Mouse (Mus musculus) layer of hippocampus, postnatal 10 days (tissue): Measurements from ENCODE around the gene Nes. TPM values are rescaled to one million over a fixed set of nuclear protein-coding genes. Genes with fewer than 3 reads are reported as not detected.
A peak's percentile ranks its signal among the peaks of the same experiment; 100 is the strongest.

Source experiments
- DNase-seq, 2 experiments: peaks; one replicate each; pipeline ENCODE4 v3.0.0; 2021; ENCODE audit warnings: low spot score in 2 of 2
- total RNA-seq, 2 experiments: library from RNA; stranded (reverse); gene quantifications; 2 replicates each; pipeline ENCODE4 v1.2.3; 2021

Nes gene
- total RNA-seq, 2 experiments from 2014 or later, result 14.7 to 18.5 TPM

DNA sequence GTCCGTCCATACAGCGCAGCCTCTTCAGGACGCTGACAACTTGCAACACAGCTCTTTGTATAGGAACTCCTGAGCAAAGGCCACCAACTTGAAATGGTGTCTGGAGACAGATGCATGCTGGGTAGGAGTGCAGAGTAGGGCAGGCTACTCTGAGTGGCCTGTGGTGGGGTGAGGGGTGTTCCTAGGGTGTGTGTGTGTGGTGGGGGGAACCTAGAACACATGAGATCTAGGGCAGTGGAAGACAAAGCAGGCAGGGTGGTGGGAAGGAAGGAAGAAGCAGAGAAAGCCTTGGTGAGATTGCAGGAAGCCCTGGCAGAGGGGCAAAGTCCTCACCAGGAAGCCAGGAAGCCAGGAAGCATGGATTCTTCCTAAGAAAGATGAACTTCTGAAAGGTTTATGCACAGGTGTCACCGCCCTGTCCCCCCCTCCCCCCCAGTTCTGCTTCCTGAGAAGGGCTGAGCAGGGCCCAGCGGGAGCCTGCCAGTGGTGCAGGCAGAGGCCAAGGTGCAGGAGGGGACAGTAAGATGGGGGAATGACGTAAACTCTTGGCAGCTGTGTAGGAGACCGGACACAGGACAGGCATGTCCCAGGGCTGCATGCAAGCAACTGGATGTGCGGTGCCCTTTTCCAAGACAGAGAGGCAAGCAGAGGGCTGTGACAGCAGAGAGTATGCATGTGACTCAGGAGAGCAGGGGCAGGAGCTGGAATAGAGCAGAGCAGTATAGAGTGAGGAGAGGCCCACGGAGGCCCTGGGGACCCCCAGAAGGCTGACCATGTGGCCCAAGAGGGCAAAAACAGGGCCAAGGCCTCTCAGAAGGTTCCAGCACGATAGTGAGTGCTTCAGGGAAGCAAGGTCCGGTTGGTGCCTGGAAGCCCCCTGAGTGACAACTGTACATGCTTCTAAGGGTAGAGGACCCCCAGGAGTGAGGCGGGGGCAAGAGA lies 11.3 kb downstream of the Nes start:
- no peak for DNase-seq

DNA sequence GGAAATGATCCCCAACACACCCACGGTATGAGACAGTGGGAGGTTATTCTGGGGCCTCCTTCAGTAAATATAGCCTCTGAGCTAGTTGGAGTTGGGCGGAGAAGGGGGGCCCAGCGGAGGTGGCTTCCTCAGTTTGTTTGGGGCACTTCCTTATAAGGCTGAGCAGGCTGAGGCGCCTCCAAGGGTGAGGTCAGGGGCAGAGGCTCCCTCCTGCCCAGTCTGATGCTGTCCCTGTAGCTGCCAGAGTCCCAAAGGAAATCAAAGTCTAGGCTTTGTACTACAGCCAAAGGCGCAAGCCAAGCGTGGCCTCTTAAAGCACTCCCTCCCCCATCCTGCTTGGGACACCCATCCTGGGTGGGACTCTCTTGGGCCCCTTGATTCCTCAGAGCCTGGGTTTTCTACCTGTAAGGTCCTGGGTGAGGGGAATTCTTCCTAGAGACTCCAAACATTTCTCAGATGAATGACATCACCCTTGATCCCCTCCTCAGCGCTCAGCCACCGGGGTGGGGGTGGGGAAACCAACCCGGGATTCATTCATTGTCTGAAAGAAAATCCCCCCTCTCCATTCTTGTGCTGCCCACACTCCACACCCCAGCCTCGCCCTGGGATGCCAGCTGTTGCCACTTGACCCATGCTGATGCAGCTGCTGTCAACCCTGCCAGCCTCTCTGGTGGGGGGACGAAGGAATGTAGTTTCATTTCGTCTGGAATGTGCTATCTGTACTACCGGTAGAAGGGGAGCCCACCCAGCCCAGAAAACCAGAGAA lies 12.1 kb downstream of the Nes start:
- no peak for DNase-seq

DNA sequence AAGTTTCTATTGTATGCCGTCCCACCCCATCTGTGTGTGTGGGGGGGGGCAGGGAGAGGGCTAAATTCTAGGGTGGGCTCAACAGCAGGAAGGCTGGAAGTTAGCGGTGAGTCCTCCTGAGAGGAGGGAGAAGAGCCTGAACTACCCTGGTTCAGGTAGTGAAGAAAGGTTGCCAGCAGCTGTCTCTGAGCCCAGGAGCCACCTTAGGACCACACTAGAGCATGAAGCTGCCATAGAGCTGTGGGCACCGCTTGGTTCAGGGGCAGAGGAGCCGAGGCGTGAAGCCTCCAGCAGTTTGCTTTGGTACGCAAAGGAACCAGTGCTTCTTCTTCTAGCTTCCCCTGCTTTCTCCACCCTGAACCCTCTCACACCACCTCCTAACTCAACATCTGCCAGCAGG lies 12.7 kb downstream of the Nes start:
- no peak for DNase-seq

DNA sequence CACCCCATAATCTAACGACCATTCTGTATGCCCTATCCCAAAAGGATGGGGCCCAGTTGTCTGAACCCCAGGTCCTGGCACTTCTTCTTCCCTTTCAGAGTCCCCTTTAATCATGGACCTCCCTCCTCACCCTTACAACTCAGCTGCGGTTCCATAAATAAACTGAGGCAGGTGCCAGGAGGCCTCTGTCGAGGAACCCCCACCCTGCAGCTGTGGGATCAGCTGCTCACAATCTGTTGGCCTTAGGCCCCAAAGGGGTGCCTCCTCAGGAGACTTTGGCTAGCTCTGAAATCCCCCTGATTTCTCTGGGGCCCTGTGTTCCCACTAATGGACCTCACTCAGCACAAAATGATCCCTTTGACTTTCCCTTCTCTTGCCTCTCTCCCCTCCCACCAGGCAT lies 13.2 kb downstream of the Nes start:
- DNase-seq, result peak in 1 of 2 experiments; percentile 3

DNA sequence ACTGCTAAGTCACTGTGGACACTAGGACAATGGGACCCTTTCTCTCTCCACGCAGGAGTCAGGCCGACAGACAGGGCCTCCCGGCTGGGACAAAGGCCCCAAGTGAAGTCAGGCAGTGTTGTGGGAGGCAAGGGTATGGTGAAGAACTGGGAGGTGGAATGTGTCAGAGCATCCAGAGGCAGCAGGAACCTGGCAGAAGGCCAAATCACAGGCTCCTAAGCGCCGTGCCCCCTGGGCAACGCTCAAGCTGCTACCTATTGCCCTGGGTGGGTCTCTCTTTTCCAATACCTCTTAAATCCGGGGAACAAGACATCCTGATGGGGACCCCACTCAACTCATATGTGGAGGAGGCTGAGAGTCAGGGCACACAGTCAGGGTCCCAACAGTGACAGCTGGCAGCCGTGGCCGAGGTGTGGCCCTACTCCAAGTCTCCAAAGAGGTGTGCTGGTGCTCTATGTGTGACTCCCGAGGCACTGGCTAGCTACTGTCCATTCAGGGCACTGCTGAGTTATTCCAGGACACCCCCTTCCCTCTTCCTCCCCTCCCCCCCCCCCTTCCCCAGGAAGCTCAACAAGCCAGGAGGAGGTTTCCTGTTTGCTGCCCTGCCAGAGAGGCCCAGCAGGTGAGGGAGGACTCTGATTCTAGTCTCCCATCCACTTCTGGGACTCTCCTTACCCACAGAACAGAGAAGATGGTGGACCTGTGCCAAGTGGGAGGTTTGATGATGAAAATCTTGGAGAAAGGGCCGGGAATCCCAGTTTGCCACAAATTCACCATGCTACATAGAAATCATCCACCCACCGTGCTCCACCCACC lies 14.8 kb downstream of the Nes start:
- DNase-seq, result no peak

DNA sequence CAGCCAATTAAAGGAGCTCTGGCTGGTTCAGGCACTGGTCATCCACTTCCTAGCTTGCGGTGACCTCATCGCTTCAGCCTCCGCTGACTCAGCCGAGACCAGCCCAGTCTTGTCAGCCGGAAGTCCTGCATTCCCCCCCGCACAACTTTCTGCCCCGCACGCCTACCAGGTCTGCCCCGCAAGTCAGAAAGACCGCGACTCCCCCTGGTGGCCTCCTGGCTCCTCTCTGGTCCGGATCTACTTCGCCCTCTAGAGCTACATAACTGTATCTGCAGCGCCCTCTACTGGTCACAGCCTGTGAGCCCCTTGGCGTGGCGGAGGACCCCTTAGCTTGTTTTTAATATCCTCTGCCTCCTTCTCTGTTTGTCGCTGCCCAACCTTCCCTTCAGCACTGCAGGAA lies 16.0 kb downstream of the Nes start:
- DNase-seq, result peak; percentile 98 to 99

DNA sequence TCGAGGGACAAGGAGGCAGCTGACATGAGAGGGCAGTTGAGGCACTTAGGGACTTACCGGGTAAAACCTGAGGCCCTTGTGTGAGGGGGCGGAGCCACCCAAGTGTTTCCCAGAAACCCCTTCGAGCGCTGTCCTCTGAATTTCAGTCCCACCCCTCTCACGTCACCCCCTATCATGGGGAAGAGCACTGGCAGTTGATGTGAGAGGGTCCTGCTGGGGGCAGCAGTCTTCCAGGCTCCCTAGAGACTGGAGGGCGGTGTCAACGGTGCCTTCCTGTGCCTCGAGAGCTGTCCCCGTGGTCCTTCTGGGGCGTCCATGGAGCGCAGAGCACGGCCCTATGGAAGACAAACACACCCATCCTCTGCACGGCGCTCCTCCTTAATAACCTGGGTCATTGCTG lies 16.8 kb downstream of the Nes start:
- DNase-seq, result peak in 1 of 2 experiments; percentile 64

DNA sequence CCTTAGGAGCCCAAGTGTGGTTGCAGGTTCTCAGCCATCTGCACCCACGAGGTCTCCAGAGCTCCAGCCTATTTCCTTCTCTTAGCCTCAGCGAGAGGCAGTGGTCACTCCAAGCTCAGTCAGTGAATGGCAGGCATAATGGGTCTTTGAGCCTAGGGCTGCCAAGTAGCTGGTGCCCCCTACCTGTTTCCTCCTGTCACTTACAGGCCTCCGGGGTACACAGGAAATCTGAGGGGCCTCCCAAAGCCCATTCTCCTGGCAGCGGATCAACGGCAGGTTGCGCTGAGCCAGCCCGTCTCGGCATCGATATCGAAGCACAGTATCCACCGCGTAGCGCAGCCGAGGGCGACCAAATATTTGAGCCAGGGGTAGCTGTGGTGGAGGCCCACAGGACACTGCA lies 17.2 kb downstream of the Nes start:
- DNase-seq, result no peak

DNA sequence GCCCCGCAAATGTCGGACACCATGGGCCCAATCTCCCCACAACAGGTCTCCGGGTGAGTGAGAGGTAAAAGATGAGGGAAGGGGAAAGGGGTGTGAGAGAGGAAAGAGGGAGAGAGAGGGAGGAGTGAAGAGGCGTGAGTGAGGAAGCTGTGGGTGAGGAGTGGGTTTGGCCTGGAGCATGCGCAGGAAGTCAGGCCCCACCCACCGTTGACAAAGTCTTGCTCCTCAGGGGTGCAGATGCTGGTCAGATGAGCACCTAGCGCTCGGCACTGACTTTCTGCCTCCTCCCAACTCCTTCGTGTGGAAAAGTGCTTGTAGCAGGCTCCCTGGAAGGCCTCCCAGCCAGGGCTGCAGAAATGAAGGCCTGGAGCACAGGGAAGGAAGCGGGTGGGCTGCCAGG lies 19.1 kb downstream of the Nes start:
- no peak for DNase-seq

DNA sequence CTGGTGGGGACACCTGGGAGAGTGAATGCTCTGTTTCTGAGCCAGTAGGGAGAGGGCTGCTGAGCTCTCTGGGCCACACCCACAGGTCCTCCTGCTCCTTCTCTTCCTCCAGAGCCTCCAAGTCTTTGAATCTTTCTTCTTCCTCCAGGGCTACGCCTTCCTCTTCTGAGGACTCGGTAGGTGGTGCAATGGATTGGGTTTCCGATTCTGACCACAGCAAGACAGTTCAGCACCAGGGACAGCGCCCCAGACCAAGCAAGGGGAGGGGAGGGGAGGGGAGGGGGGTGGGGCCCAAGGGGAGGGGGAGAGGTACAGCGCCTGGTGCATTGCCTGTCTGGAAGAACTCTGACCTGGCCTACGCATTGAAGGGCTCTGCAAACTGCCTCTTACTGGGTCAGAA lies 22.6 kb downstream of the Nes start:
- no peak for DNase-seq

DNA sequence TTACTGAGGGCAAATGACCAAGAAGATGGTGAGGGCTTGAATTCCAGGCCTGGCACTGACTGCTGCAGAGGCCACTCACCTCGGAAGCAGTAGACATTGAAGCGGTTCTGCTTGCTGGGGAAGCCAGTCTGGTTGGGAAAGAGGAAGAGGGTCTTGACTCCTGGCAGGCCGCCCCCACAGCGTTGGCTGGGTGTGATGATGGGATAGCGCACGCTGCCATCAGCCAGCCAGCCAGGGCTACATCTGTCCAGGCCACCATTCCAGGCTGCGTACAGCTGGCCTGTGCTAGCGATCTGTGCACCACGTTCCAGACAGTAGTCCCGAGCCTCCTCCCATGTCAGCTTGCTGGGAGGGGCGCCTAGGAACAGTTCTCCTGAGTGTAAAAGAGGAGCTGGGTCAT lies 24.5 kb downstream of the Nes start:
- no peak for DNase-seq

DNA sequence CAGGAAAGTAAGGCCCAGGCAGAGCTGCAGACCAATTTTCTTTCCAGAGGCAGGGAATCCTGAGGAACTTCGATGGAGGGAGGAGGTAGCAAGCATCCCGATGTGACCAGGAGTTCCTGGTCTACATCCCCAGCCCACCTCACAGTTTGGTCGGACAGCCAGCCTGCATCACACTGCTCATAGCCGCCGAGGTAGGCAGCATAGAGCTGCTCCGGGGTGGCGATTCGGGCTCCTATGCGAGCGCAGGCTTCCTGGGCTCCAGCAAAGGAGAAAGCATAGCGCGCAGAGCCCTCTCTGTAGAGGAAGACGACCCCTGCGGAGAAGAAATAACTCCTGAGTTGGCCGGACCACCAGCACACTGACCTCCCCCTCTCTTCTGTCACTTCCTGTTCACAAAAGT lies 25.5 kb downstream of the Nes start:
- DNase-seq, result no peak

DNA sequence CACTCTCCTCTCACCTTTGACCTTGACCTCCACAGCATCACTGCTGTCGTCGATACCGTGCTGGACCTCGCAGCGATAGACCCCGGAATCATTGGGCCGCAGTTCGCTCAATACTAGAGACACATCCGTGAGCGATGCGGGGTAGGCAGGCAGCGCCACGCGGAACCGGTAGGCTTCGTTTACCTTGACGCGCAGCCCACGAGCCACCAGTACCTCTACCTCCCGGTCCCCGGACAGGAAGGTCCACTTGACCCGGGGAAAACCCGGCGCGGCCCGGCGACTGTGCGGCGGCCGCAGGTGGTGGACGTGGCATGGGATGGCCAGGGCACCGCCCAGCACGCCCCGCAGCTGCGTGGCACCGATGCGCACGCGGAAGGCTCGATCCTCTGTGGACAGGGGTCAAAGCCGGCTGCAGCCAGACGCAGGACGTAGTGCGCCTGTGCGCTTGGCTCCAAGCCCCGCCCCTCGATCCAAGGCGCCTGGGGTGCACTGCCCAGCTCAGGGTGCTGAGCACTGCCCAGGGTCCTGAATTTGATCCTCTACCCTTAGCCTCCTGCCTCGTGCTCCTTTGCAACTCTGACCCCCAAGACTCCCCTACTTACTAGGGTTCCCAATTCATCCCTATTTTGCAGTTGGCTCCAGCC lies 26.2 kb downstream of the Nes start:
- no peak for DNase-seq

DNA sequence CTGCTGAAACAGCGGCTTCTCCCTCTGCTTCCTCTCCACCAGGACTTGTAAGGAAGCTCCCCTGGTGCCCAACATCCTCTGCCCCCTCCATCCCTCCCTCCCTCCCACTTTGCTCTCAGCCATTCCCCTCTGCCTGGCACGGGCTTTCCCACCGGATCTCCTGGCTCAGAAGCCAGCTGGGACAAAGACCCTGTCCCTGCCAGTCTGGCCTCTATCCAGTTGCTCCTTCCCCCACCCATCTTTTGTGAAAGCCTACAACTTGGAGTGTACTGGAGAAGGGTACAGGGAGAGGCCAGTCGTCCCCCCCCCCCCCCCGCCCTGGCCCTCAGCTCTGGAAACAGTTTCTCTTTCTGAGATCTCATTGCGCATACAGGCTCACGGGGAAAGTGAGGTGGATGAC lies 27.9 kb downstream of the Nes start:
- DNase-seq, result peak; percentile 77 to 82

DNA sequence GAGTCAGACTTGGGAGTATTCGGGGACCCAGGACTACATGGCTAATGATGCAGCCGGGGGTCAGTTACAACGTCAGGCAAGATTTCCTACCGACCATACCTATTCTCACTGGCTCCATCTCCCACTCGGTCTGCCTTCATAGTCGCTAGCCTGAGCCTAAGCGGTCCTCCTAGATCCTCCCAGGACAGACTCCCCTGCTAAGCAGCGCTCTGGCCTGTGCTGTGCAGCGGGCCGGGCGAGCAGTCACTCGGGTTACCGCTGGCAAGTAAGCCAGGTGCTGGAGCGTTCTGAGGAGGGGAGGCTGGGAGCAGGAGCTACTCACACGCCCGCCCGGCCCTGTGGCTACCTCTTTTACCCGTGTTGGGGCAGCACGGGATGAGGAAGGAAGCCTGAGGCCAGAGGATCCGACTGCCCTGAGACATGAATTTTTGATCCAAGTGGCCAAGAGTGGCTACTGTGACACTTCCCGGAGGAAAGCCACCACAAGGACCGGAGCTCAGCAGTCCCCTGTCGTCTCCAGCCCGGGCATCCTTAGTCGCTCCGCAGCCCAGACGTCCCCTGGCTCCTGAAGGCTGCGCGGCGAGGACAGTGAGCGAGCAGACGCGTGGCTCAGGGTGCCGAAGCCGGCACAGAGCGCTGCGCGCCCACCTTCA lies 28.5 kb downstream of the Nes start:
- DNase-seq, result peak; percentile 29 to 37

DNA sequence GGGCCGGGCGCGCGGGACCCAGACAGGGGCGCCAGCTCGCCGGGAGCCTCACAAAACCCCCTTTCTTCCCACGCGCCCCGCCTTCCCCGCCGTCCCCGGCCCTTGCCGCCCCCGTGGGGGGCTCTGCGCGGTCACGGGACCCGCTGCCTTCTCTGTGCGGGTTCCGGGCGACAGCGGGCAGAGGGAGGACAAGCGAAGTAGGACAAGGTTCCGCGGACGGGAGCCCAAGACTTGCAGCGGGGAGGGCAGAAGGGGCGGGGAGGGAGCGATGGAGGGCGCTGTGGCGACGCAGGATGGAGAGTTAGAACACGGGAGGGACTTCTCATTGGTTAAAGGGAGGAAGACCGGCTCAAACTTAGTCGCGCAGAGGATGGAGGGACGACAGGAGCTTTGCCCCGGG lies 29.3 kb downstream of the Nes start, which contains the start of gene Bcan:
Bcan (minus strand) TSS at position 50 of the 400 bp plus-strand sequence.
- DNase-seq, result peak; percentile 69 to 80

DNA sequence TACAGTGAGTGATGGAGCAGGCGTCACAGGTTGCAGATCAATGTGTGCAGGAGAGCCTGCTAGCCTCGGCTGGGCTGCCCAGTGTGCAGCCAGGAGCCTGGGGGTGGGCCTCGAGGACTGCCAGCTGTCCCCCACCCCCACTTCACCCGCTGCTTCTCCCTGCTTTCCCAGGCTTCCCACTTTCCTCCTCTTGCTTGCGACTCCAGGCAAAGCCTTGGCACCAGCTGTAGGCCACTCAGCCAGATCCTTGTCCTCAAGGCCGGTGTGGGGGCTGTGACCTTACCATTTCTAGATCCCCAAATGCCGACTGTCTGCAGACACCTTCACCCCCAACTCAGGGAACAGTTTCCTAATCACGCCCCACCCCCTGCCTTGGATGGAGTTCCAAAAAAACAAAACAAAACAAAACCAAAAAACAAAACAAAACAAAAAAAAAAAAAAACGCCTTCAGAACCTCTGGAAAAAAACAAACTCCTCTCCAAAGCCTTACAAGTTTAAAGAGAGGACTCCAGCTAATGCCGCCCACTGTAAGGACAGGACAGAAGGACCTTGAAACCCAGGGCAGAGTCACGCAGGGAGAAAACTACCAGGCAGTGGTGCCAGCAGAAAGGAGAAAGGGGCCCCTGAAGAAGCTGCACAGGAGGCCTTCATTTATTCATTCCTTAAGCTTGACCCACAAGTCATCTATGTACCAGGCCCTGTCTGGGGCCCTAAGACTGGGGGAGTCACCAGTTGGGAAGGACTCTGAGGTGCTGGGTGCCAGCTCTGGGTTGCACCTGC lies 30.1 kb downstream of the Nes start:
- DNase-seq, result peak in 1 of 2 experiments; percentile 42

DNA sequence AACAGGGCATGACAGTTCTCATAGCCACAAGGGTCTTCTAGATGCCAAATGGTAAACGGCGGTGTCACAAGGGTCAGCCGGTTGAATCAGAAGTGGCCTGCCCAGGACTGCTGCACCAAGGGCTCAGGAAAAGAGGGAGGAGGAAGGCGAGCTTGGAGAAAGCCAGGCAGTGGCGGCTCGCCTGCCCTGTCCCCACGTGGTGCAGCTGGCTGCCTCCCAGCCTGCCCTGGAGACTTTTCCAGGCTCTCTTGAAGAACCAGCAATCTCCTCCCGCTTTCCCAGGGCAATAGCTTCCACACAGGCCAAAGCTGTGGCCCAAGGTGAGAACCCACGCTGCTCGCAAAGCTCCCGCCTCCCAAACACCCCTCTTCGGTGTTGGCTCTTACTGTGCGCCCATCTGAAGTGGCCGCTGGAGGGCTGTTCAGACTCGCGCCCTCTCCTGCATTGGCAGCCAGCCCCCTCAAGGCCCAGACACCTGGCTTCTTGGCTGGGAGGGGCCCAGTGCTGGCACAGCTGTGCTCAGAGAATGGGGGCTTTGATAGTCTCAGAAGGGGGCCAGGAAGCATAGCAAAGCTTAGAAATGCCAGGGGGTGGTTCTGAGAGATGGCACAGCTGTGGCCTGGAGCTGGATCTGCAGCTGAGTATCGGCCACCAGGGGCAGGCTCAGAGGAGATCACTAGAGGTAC lies 31.6 kb downstream of the Nes start:
- DNase-seq, result peak; percentile 51 to 67
